Comparison of ENCODE assay signal across 16 mouse cellular contexts in the genomic region with DNA sequence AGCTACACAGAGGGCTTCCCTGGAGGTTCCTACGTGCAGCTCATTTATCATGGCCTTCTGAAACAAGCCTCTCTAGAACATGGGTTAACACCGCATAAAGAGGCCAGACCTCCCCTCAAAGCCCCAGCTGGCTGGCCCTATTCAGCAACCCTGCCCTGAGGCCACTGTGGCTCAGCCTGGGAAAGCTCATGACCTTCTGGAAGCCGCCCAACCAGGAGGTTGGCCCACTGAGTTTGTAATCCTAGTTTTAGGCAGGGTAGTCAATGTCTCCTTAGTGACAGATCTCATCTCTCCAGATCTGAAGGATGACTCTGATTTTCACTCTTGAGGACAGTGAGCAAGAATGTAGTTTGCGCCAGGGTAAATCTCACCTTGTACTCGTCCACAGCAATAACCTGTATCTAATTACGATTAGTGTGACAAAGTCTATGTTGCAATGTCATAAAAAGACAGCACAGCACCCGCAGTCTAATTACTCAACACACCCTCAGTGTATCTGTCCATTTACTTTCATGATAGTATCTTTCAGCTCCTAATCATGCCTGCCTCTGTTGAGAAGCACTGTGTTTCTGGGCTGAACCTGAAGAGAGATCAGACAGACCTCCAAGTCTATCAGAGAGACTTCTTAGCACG.
DNase-seq lines count a peak whose midpoint lies in the region; ATAC-seq and TF ChIP-seq lines count a peak whose summit lies in the region.
"Had no signal": no experiment of that assay in that cellular context is flagged by ENCODE, and none has a peak within 500 bp of the region (broad histone marks: within the 10 kb centered on the region; RNA-seq: fewer than 3 reads in every experiment).

No protein-coding gene starts in this region.

- H3K36me3 ChIP-seq in midbrain, embryonic 11.5 days (ENCODE audit: control insufficient read depth, insufficient read depth, low read length) = no peaks in the 10 kb centered on the region
- no peaks in the 10 kb centered on the region for H3K36me3 ChIP-seq in midbrain, postnatal 0 days (ENCODE audit: insufficient read depth, low read length)
- H3K36me3 ChIP-seq in hindbrain, embryonic 11.5 days (ENCODE audit: control insufficient read depth, insufficient read depth, low read length) = no peaks in the 10 kb centered on the region
- no peaks in the 10 kb centered on the region for H3K36me3 ChIP-seq in midbrain, embryonic 14.5 days (ENCODE audit: control insufficient read depth, insufficient read depth, low read length)
- H3K36me3 ChIP-seq: limb, embryonic 15.5 days; stomach, embryonic 15.5 days had no signal

- H3K27ac ChIP-seq in midbrain, embryonic 11.5 days (ENCODE audit: low read depth, low read length) = peak overlapping the region; percentile 7; the same call in 1 of the 2 replicates
- no peak overlapping the region for H3K27ac ChIP-seq in midbrain, postnatal 0 days (ENCODE audit: low read depth, low read length)
- peak overlapping the region; percentile 53 for H3K27ac ChIP-seq in hindbrain, embryonic 11.5 days (ENCODE audit: low read depth, low read length)
- H3K27ac ChIP-seq in midbrain, embryonic 14.5 days (replicated peaks; ENCODE audit: low read depth, low read length) = 0 out of 2 replicates have a peak overlapping the region, but pooled peaks have one; percentile 20
- H3K27ac ChIP-seq: heart, adult 2 months; limb, embryonic 15.5 days; stomach, embryonic 15.5 days had no signal

- H3K9me3 ChIP-seq in midbrain, embryonic 11.5 days (ENCODE audit: control insufficient read depth, low read length) = no peaks in the 10 kb centered on the region
- no peaks in the 10 kb centered on the region for H3K9me3 ChIP-seq in midbrain, postnatal 0 days (ENCODE audit: low read length)
- H3K9me3 ChIP-seq in hindbrain, embryonic 11.5 days (ENCODE audit: control insufficient read depth, low read length) = no peaks in the 10 kb centered on the region
- H3K9me3 ChIP-seq in midbrain, embryonic 14.5 days (ENCODE audit: control insufficient read depth, low read length) = no peaks in the 10 kb centered on the region
- H3K9me3 ChIP-seq: limb, embryonic 15.5 days; stomach, embryonic 15.5 days had no signal

- H3K4me2 ChIP-seq in midbrain, embryonic 11.5 days = no peak overlapping the region
- no peak overlapping the region for H3K4me2 ChIP-seq in midbrain, postnatal 0 days (ENCODE audit: low read depth, low read length, poor library complexity, severe bottlenecking)
- H3K4me2 ChIP-seq in hindbrain, embryonic 11.5 days (replicated peaks; ENCODE audit: low read depth, low read length) = no peak overlapping the region
- no peak overlapping the region for H3K4me2 ChIP-seq in midbrain, embryonic 14.5 days (ENCODE audit: low read length)
- H3K4me2 ChIP-seq: limb, embryonic 15.5 days; stomach, embryonic 15.5 days had no signal

- DNase-seq in gastrocnemius, adult 18-20 months (ENCODE audit: low spot score) = peak; percentile 57
- DNase-seq in gastrocnemius, postnatal 4 days (ENCODE audit: low spot score in 2 of 2) = no peak
- no peak for DNase-seq in midbrain, embryonic 11.5 days (ENCODE audit: low spot score, missing footprints)
- no peak for DNase-seq in midbrain, postnatal 0 days (ENCODE audit: low spot score)
- DNase-seq in hindbrain, embryonic 11.5 days (ENCODE audit: low spot score) = peak; percentile 33
- no peak for DNase-seq in midbrain, embryonic 14.5 days
- no peak for DNase-seq in left cerebral cortex, adult 18-20 months (ENCODE audit: low spot score in 2 of 2)
- DNase-seq in cerebellum, postnatal 4 days (ENCODE audit: low spot score in 2 of 2) = no peak
- DNase-seq: cerebellum, adult 9-10 months; heart, adult 2 months; lung, adult 2 months; thymus, postnatal 14 days had no signal

- 67% methylated on average over 8 of the region's 8 CpGs for WGBS in midbrain, embryonic 11.5 days
- 67% methylated on average over 8 of the region's 8 CpGs for WGBS in midbrain, postnatal 0 days
- whole genome bisulfite sequencing in hindbrain, embryonic 11.5 days = 63% methylated on average over 8 of the region's 8 CpGs
- 59% methylated on average over 8 of the region's 8 CpGs for WGBS in midbrain, embryonic 14.5 days

- TF ChIP-seq CTCF in midbrain, postnatal 0 days (IDR thresholded peaks at IDR 0.05) = no peak

- H3K4me3 ChIP-seq in midbrain, embryonic 11.5 days (ENCODE audit: low read depth, low read length) = no peak overlapping the region
- H3K4me3 ChIP-seq in midbrain, postnatal 0 days (ENCODE audit: low read depth, low read length) = no peak overlapping the region
- no peak overlapping the region for H3K4me3 ChIP-seq in hindbrain, embryonic 11.5 days (ENCODE audit: low read depth, low read length)
- H3K4me3 ChIP-seq in midbrain, embryonic 14.5 days (replicated peaks; ENCODE audit: low read depth, low read length) = no peak overlapping the region
- H3K4me3 ChIP-seq: heart, adult 2 months; limb, embryonic 15.5 days; myocyte; stomach, embryonic 15.5 days had no signal

- ATAC-seq in midbrain, embryonic 11.5 days (ENCODE audit: low FRiP score) = no peak
- ATAC-seq in midbrain, postnatal 0 days (ENCODE audit: low FRiP score) = no peak
- ATAC-seq in hindbrain, embryonic 11.5 days (ENCODE audit: low FRiP score) = no peak
- ATAC-seq in midbrain, embryonic 14.5 days (ENCODE audit: low FRiP score, low TSS enrichment) = no peak
- ATAC-seq: CD4-positive, CD25-positive, alpha-beta regulatory T cell, adult 4 months had no signal

- no peak overlapping the region for H3K9ac ChIP-seq in midbrain, embryonic 11.5 days (ENCODE audit: low read length)
- no peak overlapping the region for H3K9ac ChIP-seq in midbrain, postnatal 0 days (replicated peaks; ENCODE audit: low read length, poor library complexity, severe bottlenecking)
- H3K9ac ChIP-seq in hindbrain, embryonic 11.5 days (ENCODE audit: low read depth, low read length) = no peak overlapping the region
- no peak overlapping the region for H3K9ac ChIP-seq in midbrain, embryonic 14.5 days (replicated peaks; ENCODE audit: low read length)
- H3K9ac ChIP-seq: limb, embryonic 15.5 days; stomach, embryonic 15.5 days had no signal

- H3K27me3 ChIP-seq in midbrain, embryonic 11.5 days (ENCODE audit: control insufficient read depth, insufficient read depth, low read length) = no peaks in the 10 kb centered on the region
- H3K27me3 ChIP-seq in midbrain, postnatal 0 days (ENCODE audit: insufficient read depth, low read length) = no peaks in the 10 kb centered on the region
- no peaks in the 10 kb centered on the region for H3K27me3 ChIP-seq in hindbrain, embryonic 11.5 days (ENCODE audit: control insufficient read depth, insufficient read depth, low read length)
- H3K27me3 ChIP-seq in midbrain, embryonic 14.5 days (ENCODE audit: control insufficient read depth, insufficient read depth, low read length) = no peaks in the 10 kb centered on the region
- H3K27me3 ChIP-seq: limb, embryonic 15.5 days; stomach, embryonic 15.5 days had no signal

- H3K4me1 ChIP-seq in midbrain, embryonic 11.5 days (ENCODE audit: control insufficient read depth, insufficient read depth, low read length) = peaks cover 36% of the 10 kb centered on the region
- H3K4me1 ChIP-seq in midbrain, postnatal 0 days (ENCODE audit: insufficient read depth, low read length) = 0 out of 2 replicates have a peak, but pooled peaks cover 7% of the 10 kb centered on the region
- peaks cover 11% of the 10 kb centered on the region for H3K4me1 ChIP-seq in hindbrain, embryonic 11.5 days (replicated peaks; ENCODE audit: control insufficient read depth, insufficient read depth, low read length)
- peaks cover 33% of the 10 kb centered on the region for H3K4me1 ChIP-seq in midbrain, embryonic 14.5 days (ENCODE audit: control insufficient read depth, insufficient read depth, low read length)

Comparison
In these comparisons a context has a peak if more than half of its experiments do, and no peak if none do; other contexts are left out.
1. DNase-seq: peak in gastrocnemius, adult 18-20 months (single experiment) and hindbrain, embryonic 11.5 days (single experiment); none in gastrocnemius, postnatal 4 days (0 of 2), midbrain, embryonic 11.5 days (single experiment), midbrain, postnatal 0 days (single experiment), midbrain, embryonic 14.5 days (single experiment), left cerebral cortex, adult 18-20 months (0 of 2) and cerebellum, postnatal 4 days (0 of 2).